Mouse (Mus musculus) natural killer cell, adult 2 months (primary cell): ENCODE measurements around the gene Borcs5.
A peak's percentile ranks its signal among the peaks of the same experiment; 100 is the strongest.

Experiments
- DNase-seq, 2 experiments: peaks; one replicate each; pipeline ENCODE4 v3.0.0; 2022; ENCODE audit warnings: low spot score in 2 of 2

Borcs5 gene

DNA sequence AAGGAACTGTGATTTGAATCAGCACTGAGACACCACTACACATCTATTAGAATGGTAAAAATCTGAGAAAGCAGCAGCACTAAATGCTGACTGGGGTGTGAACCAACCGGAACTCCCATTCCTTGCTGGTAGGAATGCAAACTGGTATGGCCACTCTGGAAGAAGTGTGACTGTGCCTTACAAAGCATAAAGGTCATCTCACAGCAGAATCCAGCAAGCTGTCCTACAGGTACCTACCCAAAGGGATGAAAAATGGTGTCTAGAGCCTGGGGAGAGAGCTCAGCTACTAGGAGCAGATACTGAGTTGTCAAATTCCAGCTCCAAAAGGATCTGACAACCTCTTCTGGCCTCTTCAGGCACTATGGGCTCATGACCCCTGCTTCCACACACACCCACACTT, 12.7 kb upstream of the Borcs5 start:
- no peak for DNase-seq

DNA sequence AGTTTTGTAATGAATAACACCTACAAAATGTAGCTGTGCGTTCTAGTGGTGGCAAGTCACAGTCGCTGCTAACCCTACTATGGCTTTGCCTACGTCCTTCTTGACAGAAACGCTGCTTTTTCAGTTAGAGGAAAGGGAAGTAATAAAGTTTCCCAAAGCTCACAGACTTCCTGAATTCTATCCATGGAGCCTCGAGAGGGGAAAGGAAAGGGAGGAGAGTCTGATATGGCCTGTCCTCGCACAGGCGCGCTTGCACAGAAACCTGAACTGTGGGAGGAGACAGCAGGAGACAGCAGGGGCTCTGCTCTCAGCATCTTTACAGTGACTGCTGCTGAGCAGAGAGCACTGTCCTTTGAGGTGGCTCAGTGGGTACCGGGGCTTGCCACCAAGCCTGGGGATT, 8.9 kb upstream of the Borcs5 start:
- DNase-seq: no peak

DNA sequence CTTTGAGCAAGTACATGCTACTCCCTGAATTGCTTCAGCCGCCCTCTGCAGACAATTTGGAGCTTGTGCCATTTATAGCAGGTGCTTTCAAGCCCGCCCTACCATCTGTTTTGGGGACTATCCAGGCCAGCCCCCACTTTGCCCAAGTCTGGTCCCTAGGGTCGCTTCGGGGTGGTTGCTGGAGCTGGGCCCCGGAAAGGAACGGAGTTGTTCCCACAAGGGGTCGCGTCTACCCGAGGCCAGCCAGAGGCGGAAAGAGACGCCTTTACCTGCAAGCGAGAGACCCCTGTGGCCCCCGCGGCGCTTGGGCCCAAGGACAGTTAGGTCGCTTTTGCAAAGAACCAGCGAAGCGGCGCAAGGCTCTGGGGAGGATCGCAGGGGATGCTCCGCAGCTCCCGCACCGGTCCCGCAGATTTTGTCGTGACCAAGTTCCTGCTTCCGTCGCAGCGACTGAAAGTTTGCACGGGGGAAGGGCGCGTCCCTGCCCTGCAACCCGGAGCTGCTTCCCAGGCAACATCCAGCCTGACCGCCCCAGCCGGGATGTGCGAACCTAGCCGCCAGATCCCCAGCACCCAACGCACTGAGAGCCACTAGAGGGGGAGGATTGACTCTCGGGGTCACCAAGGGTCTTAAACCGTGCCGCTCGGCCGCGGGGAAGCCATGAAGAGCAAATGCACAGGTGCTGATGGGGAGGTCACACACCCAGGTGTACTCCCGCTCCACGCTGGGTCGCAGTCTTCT, 7.2 kb upstream of the Borcs5 start, which contains the start of gene Mansc1:
Mansc1 (minus strand) TSS at position 542 of the 741 bp plus-strand sequence.
- no peak for DNase-seq

DNA sequence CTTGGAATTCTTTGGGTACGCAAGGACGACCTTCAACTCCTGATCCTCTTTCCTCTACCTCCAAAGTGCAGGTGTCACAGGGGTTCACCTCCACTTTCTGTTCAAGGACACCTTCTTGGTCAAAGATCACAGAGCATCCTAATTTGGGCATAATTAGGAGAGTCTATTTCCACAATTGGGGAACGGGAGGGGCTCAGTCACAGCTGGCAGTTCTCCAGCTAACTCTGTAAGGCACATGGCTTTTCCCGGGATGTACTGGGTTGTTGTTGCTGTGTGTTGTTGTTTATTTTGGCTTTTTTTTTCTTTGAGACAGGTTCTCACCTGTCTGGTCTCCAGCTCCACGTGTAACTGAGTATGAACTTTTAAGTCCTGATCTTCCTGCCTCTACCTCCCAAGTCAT, 6.6 kb upstream of the Borcs5 start:
- DNase-seq: no peak

DNA sequence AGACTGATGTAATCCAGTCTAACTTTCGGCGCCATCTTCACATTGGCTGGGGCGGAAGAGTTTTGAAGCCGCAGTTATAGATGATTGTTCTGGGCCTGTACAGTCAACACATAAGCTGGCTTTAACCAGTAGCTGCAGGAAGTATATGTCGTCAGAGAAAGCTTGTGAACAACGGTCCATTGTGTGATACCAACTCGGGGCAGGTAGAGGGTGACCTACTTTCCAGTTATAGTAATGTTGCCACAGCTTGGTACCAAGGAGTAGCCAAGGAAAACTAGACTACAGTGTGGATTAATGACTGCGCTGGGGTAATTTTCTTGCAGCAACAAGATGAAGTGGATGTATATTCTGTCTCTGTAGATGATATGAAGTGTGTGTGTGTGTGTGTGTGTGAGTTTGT, 5.8 kb upstream of the Borcs5 start:
- DNase-seq: no peak

DNA sequence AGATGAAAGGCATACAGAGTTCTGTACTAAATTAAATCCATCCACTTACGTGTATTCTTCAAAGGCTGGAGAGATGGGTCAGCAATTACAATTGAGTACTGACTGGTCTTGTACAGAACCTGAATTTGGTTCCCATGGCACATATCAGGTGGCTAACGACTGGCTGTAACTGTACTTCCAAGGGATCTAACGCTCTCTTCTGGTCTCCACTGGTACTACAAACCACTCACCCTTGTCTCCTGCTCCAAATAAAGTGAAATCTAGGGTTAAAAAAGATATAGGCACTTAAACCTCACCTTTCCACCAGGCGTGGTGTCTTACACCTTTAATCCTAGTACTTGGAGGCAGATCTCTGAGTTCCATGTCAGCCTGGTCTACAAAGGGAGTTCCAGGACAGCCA, 2.8 kb upstream of the Borcs5 start:
- DNase-seq: no peak

DNA sequence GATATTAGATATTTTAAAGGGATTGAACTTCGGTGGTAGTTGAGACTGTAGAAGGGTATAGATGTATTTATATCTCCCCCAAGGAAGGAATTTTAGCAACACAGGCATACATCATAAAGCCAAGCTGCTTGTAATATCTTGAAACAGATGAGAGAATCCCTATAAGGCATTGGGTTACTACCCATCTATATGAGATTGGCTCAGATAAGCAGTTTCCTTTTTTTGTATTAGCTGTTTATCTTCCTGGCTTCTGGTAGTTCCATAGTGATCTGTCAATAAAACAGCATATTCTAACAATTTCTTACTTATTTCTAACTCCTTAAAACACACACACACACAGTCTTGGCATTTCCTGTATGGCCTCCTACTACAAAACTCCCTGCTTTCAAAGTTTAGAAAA, 590 bp downstream of the Borcs5 start:
- no peak for DNase-seq

DNA sequence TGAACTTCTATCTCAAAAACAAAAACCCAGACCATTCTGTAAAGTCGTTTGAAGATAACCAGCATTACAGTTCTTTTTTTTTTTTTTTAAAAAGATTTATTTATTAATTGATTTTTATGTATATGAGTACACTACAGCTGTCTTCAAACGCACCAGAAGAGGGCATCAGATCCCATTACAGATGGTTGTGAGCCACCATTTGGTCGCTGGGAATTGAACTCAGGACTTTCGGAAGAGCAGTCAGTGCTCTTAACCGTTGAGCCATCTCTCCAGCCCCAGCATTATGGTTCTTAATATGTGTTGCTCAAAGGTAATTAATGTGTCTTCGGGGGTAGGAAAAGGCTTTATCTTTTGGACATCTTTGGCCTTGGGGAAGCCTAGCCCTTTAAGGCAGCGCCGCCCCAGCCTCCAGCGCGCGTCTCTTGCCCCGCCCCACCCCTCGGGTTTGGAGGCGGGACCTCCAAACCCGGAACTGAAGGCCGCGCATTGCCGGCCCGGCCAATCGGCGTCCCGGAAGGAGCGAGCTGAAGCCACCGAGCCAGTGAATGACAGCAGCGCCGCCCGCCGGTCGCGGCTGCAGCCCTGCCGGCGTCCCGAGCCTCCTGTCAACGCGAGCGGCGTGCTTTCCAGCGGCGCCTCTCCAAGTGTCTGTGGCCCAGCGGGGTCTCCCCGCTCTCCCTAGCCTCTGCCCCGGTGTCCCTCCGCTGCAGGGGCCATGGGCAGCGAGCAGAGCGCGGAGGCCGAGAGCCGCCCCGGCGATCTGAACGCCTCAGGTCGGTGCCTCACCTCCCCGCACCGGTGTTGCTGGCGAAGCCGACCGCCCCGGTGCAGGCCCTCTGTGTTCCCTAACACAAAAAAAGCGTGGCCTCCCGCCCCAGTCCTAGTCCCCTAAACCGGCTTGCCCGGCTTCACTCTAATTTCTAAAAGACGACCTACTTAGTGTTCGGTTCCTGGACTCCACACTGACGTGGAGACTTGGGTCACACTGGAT, 1.5 kb downstream of the Borcs5 start:
- peak; percentile 87 to 92 for DNase-seq

DNA sequence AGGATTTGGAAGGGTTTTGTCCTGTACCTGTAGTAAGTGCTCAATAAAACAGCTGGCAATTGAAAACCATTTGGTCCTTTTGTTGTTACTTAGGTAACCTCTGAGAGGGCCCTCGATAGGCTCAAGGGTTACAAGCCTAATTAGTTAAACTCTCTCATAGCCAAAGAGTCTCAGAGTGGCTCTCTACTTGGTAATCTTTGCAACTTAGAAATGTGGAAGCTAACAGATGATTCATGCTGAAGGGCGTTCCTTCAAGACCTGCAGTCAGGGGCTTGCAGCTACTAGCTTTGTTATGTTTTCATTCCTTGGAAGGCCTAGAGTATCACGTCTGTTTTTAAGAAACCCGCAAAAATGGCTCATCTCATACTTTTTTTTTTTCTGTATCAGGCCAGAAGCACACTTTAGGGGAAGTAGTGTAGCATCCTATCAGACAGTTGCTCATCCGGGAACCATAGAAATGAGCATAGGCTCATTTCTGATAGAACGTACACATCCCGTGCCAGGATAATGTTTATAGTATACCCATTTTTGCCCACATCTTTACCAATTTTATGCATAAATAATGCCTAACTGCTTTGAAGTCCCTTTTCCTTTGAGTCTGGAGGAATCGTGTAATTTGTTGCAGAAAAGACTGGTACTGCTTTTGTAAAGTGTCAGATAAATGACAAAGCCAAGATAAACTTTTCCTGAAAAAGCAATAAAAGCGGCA, 2.6 kb downstream of the Borcs5 start:
- DNase-seq: no peak

DNA sequence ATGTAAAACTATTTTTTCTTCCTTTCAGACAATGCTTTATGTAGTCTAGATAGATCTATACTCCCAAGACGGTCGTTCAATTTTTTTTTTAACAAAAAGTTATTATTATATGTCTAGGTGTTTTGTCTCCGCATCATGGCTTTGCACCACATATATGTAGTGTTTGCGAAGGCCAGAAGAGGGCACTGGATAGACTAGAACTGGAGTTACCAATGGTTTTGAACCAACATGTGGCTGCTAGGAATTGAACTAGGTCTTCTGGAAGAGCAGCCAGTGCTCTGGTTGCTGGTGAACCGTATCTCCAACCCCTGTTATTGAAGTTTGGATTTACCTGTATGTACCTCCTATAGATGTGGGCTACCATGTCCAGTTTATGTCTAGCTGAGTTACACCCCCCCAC, 4.0 kb downstream of the Borcs5 start:
- DNase-seq: peak in 1 of 2 experiments; percentile 10

DNA sequence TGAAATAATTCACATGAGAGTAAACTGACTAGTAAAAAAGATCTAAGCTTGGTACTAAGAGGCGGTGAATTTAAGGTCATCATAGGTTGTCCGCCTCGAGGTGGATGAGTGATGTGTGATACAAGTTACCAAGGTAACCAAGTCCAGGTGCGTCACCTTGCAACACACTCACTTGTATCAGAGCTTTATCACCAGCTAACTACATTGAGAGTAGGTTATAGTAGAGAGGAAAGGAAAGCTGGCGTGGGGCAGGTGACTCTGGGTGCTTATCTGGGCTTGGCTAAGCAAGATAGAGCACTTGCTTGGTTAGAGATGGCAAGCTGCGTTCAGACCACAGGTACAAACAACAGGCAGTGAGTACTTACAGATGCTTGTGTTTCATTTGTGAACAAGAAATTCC, 7.5 kb downstream of the Borcs5 start:
- no peak for DNase-seq

DNA sequence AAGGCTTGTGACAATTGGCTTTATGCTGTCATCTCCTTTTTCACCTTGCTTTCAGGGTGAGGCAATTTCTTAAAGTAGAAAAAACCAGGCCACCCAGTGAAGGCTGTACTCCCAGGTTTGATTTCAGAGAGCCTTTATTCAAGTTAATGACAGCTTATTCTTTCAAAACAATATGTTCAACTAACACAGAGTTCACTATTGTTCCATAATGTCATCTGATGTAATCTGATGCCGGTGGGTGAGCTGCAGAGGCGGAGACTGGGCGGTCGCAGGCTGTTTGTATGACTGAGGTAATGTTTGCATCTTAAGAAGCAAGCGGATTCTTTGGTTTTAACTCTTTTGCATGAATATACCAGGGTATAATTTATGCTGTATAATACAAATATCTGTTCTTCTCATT, 8.3 kb downstream of the Borcs5 start:
- DNase-seq: no peak

DNA sequence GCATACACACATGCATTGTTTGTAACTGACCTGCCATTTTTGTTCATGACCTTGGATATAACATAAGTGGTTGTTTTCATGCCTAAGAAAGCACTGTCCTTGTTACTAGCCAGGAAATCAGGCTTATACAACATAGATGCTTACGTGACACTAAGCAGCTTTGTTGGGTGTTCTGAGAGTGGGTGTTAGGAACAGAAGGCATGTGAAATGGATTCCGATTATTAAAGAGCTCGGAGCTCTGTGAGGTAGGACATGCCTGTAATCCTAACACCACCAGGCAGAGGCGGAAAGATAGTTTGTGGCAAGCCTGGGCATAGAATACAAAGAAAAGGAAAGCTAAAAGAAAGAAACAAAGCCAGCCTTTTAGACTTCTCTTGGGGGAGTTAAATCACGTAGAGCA, 9.0 kb downstream of the Borcs5 start:
- no peak for DNase-seq

DNA sequence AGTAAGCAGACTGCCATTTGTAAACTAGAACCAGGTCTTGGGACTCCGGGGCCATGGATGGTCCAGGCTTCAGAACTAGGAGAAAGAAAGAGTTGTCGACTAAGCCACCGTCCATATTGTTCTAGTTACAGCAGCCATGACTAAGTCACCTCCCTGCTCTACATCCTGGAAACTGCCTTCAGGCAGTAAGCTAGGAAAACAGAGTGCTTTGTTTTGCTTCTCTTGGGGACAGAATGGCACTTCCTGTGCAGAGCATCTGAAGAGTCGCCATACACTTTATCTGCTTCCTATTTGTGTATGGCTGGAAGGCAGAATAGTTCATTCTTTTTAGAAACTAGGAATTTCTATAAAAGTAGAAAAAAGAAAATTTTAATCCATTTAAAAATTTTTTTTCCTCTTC, 17.2 kb downstream of the Borcs5 start:
- DNase-seq: no peak

DNA sequence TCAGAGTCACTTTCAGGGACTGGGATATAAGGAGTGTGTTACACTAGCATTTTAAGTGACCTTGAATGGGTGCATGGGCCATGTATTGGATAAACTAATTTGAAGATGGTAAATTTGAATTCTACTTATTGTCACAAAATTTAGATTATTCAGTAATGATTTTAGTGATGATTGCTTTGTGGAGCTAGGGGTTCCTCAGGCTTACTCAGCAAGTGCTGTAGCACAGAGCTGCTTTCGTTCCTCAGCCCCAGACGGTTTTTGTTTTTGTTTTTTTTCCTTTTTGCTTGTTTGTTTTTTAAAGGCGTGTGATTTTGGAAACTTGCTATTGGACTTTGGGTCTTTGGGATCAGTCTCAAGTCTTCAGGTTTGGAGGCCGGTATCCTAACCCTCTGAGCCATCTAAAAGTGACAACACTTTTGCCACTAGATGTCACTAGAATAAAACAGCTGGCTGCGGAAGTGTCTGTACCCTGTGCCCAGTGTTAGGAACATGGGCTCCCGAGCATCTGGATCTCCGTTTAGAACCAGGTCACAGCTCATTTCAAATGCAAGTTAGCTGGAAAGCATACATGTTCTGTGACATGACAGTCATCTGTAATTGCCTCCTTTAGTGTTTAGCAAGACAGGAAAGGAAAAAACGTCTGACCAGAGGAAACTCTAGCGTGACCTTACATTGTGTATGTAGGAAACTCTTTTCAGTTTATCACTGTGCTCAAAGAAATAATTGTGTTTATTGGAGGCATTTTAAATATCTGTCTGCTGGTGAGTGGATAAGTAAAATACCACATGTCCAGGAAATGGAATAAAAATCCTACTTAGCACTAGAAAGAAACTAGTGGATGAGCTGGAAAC, 20.0 kb downstream of the Borcs5 start:
- peak; percentile 30 to 52 for DNase-seq

DNA sequence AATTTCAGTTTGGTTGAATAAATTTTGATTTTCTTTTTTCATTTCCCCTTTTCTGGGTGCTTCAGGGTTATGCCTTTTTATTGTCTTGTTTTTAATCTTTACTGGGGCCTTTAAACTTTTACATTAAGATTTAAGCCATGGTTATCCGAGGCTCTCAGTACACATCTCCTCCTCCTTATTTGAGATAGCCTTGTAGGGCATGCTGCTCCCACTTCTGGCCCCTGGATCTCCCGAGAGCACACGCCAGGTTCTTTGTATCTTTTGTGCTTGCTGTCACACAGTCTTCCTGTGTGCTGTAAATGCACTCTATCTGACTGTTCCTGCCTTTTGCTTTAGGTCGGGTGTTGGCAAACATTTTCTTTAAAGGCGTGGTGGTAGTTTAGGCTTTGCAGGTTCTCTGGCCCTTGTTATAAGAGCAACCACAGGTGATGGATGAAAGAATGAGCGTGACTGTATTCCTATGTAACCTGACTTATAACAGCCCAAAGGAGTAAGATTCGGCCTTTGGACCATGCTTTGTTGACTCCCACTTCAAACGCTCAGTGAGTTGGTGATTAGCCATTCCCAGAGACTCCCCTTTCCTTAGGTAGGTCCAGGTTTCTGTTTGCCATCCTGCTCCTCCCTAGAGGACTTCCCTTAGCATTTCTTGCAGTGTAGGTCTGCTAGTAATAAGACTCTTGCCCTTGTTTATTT, 21.6 kb downstream of the Borcs5 start:
- DNase-seq: no peak

DNA sequence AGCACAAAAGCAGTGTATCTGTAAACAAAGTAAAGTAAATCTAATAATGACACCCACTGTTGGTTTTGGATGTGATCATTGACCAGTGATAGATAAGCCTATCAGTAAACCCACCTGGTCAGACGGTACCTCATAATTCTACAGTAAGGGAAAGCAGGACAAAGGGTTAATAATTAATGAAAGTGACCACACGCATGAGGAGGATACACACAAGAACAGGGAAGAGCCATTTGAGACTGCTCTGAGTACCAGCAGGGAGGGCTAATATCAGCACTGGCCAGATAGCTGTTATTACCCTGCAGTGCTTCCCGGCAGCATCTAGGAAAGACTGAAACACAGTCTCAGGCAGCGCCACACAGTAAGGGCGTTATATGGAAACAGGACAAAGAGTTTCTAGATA, 25.3 kb downstream of the Borcs5 start:
- DNase-seq: no peak

DNA sequence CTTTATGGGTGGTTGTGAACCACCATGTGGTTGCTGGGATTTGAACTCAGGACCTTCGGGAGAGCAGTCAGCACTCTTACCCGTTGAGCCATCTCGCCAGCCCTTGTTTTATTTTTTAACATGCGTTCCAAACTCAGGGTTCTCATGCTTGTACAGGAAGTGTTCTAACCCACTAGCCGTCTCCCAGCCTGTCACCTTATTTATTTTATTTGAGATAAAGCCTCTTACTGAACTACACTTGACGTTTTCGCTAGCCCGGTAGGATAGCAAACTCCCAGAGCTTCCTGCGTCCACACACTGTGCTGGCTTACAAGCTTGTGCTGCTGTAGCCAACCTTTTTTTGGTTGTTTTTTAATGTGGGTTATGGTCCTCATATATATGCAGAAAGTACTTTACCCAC, 26.5 kb downstream of the Borcs5 start:
- DNase-seq: no peak

DNA sequence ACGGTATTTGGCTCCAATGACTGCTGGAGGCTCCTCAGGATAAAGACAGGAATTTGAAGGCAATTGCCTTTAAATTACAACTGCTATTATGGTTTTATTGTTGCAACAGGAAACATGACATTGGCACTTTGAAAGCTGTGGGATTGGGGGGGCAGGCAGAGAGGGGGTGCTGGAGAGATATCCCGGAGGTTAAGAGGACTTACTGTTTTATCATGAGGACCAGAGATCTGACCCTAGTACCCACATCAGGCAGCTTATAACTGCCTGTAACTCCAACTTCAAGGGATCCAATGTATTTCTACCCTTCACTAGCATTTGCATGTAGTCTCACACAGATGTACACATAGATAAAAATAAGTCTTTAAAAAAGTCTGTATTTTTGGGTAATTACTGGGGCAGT, 29.2 kb downstream of the Borcs5 start:
- no peak for DNase-seq

DNA sequence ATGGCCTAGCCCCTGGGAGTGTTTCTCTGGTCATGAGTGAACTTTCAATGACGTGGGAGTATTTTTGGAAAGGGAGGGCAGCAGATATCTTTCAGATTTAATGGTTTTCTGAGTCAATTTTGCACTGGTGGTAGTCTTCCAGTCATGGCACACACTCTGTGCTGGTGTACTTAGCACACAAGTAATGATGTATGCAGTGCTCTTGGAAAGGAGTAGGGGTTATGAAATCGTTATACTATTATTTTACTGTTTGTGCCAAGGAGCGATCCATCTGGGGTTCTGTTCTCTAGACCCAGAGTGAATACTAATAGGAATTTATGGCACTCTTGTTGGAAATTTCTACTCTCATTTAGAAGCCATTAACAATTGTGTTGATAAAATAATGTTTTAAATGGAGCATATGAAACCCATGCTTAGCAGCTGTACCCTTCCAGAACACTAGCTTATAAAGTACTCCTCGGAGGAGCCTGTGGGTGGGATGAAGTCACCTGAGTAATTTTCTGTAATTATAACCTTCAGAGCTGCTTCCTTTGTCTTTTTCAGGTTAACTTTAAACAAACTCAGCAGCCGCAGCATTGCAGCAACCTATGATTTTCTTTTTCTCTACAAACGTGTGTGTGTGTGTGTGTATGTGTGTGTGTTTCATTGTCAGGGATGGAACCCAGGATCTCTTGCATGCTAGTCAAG, 30.0 kb downstream of the Borcs5 start:
- DNase-seq: no peak
